Mouse (Mus musculus): ENCODE results near the gene Casp2. TPM values are rescaled to one million over a fixed set of nuclear protein-coding genes. Genes with fewer than 3 reads are reported as not detected.

Casp2 gene
- total RNA-seq (2014; rRNA removed) (5.6 and 6.2 TPM in 2 replicates), polyA plus RNA-seq (2012; rRNA removed) (3.7 and 3.8 TPM in 2 replicates)

GRCm38 (mm10) chr6:42264626-42265312 is at the start of gene Casp2:
Gene Casp2 (plus strand): TSS chr6:42264985.
- peak within 1 kb of the TSS; percentile 68 for H3K27ac ChIP-seq (replicated peaks; ENCODE audit: insufficient read depth, low read depth, low read length)
- peak within 1 kb of the TSS; percentile 87 for H3K9ac ChIP-seq (ENCODE audit: low read depth, low read length)
- H3K79me2 ChIP-seq (ENCODE audit: control insufficient read depth, insufficient read depth, low read length) = no peaks in the 10 kb centered on the region
- peak within 1 kb of the TSS; percentile 88 for H3K4me3 ChIP-seq (ENCODE audit: insufficient read depth, low read depth, low read length)
- H3K36me3 ChIP-seq (ENCODE audit: control insufficient read depth, insufficient read depth, low read length) = peaks cover 16% of the 10 kb centered on the region
- WGBS = 1% methylated on average over 50 of the region's 51 CpGs
- DNase-seq (ENCODE audit: extremely low read depth, low read depth, low spot score) = peak; percentile 95
- H3K27me3 ChIP-seq (ENCODE audit: control insufficient read depth, insufficient read depth, low read length) = no peaks in the 10 kb centered on the region
- TF ChIP-seq POLR2A (IDR thresholded peaks at IDR 0.05; ENCODE audit: extremely low read depth, insufficient read depth, low read length) = 0 out of 2 replicates have a peak, but pooled peaks have one; percentile 44
- peak; percentile 98 for TF ChIP-seq CTCF (IDR thresholded peaks at IDR 0.05; ENCODE audit: low read depth, low read length)
- peaks cover 2% of the 10 kb centered on the region; the same call in 1 of the 2 replicates for H3K4me1 ChIP-seq (ENCODE audit: control insufficient read depth, insufficient read depth, low read length)

- no peaks in the 10 kb centered on the region for H3K27me3 ChIP-seq (ENCODE audit: control insufficient read depth, insufficient read depth, low read length)
- H3K36me3 ChIP-seq (ENCODE audit: control insufficient read depth, insufficient read depth, low read length) = no peaks in the 10 kb centered on the region
- 83% methylated on average over 2 of the region's 2 CpGs for WGBS
- no peak within 1 kb of the TSS for H3K4me3 ChIP-seq (ENCODE audit: insufficient read depth, low read depth, low read length)
- DNase-seq (ENCODE audit: extremely low read depth, low read depth, low spot score) = no peak
- no peaks in the 10 kb centered on the region for H3K4me1 ChIP-seq (ENCODE audit: control insufficient read depth, insufficient read depth, low read length)
- no peak within 1 kb of the TSS for H3K9ac ChIP-seq (ENCODE audit: low read depth, low read length)
- no peaks in the 10 kb centered on the region for H3K79me2 ChIP-seq (ENCODE audit: control insufficient read depth, insufficient read depth, low read length)
- TF ChIP-seq CTCF (IDR thresholded peaks at IDR 0.05; ENCODE audit: low read depth, low read length) (no peak), POLR2A (IDR thresholded peaks at IDR 0.05; ENCODE audit: extremely low read depth, insufficient read depth, low read length) (no peak)
- H3K27ac ChIP-seq (replicated peaks; ENCODE audit: insufficient read depth, low read depth, low read length) = no peak within 1 kb of the TSS
Measured at GRCm38 (mm10) chr6:42215028-42215427, 49.8 kb upstream of the Casp2 start, which contains the start of gene Tas2r144. Gene Tas2r144 (plus strand): TSS chr6:42215328.

- peak; percentile 95 for DNase-seq (ENCODE audit: extremely low read depth, low read depth, low spot score)
- 19% methylated on average over 3 of the region's 3 CpGs for WGBS
- peaks cover 5% of the 10 kb centered on the region for H3K4me1 ChIP-seq (ENCODE audit: control insufficient read depth, insufficient read depth, low read length)
Measured at GRCm38 (mm10) chr6:42222286-42222685, 42.5 kb upstream of the Casp2 start.

GRCm38 (mm10) chr6:42225046-42225445 is 39.7 kb upstream of the Casp2 start:
- no peak overlapping the region for H3K9ac ChIP-seq (ENCODE audit: low read depth, low read length)
- no peak overlapping the region for H3K27ac ChIP-seq (replicated peaks; ENCODE audit: insufficient read depth, low read depth, low read length)
- H3K36me3 ChIP-seq (ENCODE audit: control insufficient read depth, insufficient read depth, low read length) = no peaks in the 10 kb centered on the region
- WGBS = 52% methylated on average over 4 of the region's 4 CpGs
- no peaks in the 10 kb centered on the region for H3K27me3 ChIP-seq (ENCODE audit: control insufficient read depth, insufficient read depth, low read length)
- no peak for DNase-seq (ENCODE audit: extremely low read depth, low read depth, low spot score)
- H3K4me3 ChIP-seq (ENCODE audit: insufficient read depth, low read depth, low read length) = no peak overlapping the region
- H3K79me2 ChIP-seq (ENCODE audit: control insufficient read depth, insufficient read depth, low read length) = no peaks in the 10 kb centered on the region
- H3K4me1 ChIP-seq (ENCODE audit: control insufficient read depth, insufficient read depth, low read length) = peaks cover 5% of the 10 kb centered on the region
- TF ChIP-seq POLR2A (IDR thresholded peaks at IDR 0.05; ENCODE audit: extremely low read depth, insufficient read depth, low read length) (no peak), CTCF (IDR thresholded peaks at IDR 0.05; ENCODE audit: low read depth, low read length) (no peak)

More at GRCm38 (mm10) chr6:42222286-42222685, 42.5 kb upstream of the Casp2 start:
- TF ChIP-seq POLR2A (IDR thresholded peaks at IDR 0.05; ENCODE audit: extremely low read depth, insufficient read depth, low read length) = no peak
- TF ChIP-seq CTCF (IDR thresholded peaks at IDR 0.05; ENCODE audit: low read depth, low read length) = no peak
- H3K36me3 ChIP-seq (ENCODE audit: control insufficient read depth, insufficient read depth, low read length) = no peaks in the 10 kb centered on the region
- H3K27ac ChIP-seq (replicated peaks; ENCODE audit: insufficient read depth, low read depth, low read length) = no peak overlapping the region
- no peak overlapping the region for H3K9ac ChIP-seq (ENCODE audit: low read depth, low read length)
- no peak overlapping the region for H3K4me3 ChIP-seq (ENCODE audit: insufficient read depth, low read depth, low read length)
- H3K79me2 ChIP-seq (ENCODE audit: control insufficient read depth, insufficient read depth, low read length) = no peaks in the 10 kb centered on the region
- H3K27me3 ChIP-seq (ENCODE audit: control insufficient read depth, insufficient read depth, low read length) = no peaks in the 10 kb centered on the region

- DNase-seq (ENCODE audit: extremely low read depth, low read depth, low spot score) = peak; percentile 66
- Histone ChIP-seq H3K9ac (ENCODE audit: low read depth, low read length) (no peak overlapping the region), H3K4me1 (ENCODE audit: control insufficient read depth, insufficient read depth, low read length) (peaks cover 1% of the 10 kb centered on the region; the same call in 1 of the 2 replicates), H3K36me3 (ENCODE audit: control insufficient read depth, insufficient read depth, low read length) (no peaks in the 10 kb centered on the region), H3K79me2 (ENCODE audit: control insufficient read depth, insufficient read depth, low read length) (no peaks in the 10 kb centered on the region), H3K27ac (replicated peaks; ENCODE audit: insufficient read depth, low read depth, low read length) (no peak overlapping the region), H3K4me3 (ENCODE audit: insufficient read depth, low read depth, low read length) (no peak overlapping the region), H3K27me3 (ENCODE audit: control insufficient read depth, insufficient read depth, low read length) (no peaks in the 10 kb centered on the region)
- 34% methylated on average over 17 of the region's 17 CpGs for WGBS
- TF ChIP-seq CTCF (IDR thresholded peaks at IDR 0.05; ENCODE audit: low read depth, low read length) (peak; percentile 42; the same call in 1 of the 2 replicates), POLR2A (IDR thresholded peaks at IDR 0.05; ENCODE audit: extremely low read depth, insufficient read depth, low read length) (no peak)
Measured at GRCm38 (mm10) chr6:42227240-42228101, 37.3 kb upstream of the Casp2 start.

Measured in liver, adult 2 months (tissue).